Mouse (Mus musculus) cerebellum, adult 2 months (tissue): Measurements from ENCODE around the gene Golph3l.

Source experiments
- CTCF ChIP-seq: fragments of 200-500 bp; IDR thresholded peaks from 2 replicates; pipeline ENCODE4 v1.5.1; 2011; ENCODE audit warnings: low read depth, mild to moderate bottlenecking, control low read depth, low read length, moderate library complexity, borderline replicate concordance; ENCODE audit not compliant: insufficient read depth
- POLR2A ChIP-seq: fragments of 200-500 bp; IDR thresholded peaks from 2 replicates; pipeline ENCODE4 v1.6.1; 2011; ENCODE audit warnings: low read length, control low read depth, borderline replicate concordance; ENCODE audit not compliant: insufficient read depth

DNA sequence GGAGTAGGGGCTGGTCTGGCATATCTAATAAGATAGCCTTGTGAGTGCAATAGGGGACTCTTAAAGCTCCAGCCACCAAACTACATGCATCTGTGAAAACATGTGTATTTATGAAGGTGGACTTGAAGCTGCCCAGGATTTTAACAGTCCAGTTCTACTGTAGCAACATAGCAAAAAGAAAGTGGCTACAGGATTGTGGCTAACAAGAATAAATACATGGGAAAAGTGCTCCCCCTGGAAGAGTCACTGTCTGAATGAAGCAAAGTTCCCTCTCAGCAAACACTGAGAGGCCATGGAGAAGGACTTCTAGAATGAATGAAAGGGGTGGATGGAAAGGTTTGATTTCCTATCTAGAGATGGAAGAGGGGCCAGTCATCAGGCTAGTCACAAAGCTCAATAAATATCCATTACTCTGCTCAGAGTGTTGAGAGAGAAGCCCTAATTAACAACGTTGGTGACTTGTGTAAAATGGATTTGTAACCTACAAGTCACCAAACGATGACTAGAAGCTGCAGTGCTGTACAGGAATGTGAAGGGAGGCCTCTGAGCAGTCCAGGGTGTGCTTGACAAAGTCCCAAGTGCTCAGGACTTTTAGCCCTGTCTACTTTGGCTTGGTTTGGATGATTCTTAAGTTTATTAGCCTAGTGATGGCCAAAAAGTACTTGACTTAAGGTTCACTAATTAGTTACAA lies 72.2 kb downstream of the Golph3l start:
- TF ChIP-seq CTCF = no peak
- no peak for TF ChIP-seq POLR2A
